In genomic region chr4:131873293-131874168, GRCm38 (mm10) we compare ENCODE assay signal across 1 mouse cellular context.
A peak's percentile ranks its signal among the peaks of the same experiment; 100 is the strongest.
TF ChIP-seq lines count a peak whose summit lies in the region.

Gene Srsf4, plus strand, starts transcription at chr4:131873617.

TF ChIP-seq in CH12.LX, 34 proteins besides CTCF, POLR2A, EP300 and RAD21 (continued from another document):
- TF ChIP-seq POLR2AphosphoS2 (IDR thresholded peaks at IDR 0.05; ENCODE audit: low read depth, low read length) (peak; percentile 45; the same call in 1 of the 2 replicates), SIN3A (IDR thresholded peaks at IDR 0.05; ENCODE audit: low read length) (peak; percentile 58), ZC3H11A (IDR thresholded peaks at IDR 0.05; ENCODE audit: low read depth, low read length) (no peak), MAX (IDR thresholded peaks at IDR 0.05; ENCODE audit: low read length) (no peak), UBTF (IDR thresholded peaks at IDR 0.05; ENCODE audit: low read depth, low read length) (peak; percentile 89), TCF12 (IDR thresholded peaks at IDR 0.05; ENCODE audit: low read depth, low read length) (peak; percentile 89), SMC3 (IDR thresholded peaks at IDR 0.05; ENCODE audit: low read depth, low read length) (no peak), NELFE (IDR thresholded peaks at IDR 0.05; ENCODE audit: low read depth, low read length) (peak; percentile 91), JUND (conservative IDR thresholded peaks at IDR 0.05; ENCODE audit: low read depth, low read length) (no peak), ETS1 (conservative IDR thresholded peaks at IDR 0.05; ENCODE audit: low read depth, low read length) (no peak), IRF4 (IDR thresholded peaks at IDR 0.05; ENCODE audit: low read depth, low read length) (no peak; the same call in 1 of the 2 replicates), PAX5 (IDR thresholded peaks at IDR 0.05; ENCODE audit: low read length) (no peak), NRF1 (IDR thresholded peaks at IDR 0.05; ENCODE audit: low read depth, low read length) (peak; percentile 90), MAFK (IDR thresholded peaks at IDR 0.05; ENCODE audit: insufficient replicate concordance, low read length) (no peak), KAT2A (IDR thresholded peaks at IDR 0.05; ENCODE audit: insufficient replicate concordance, low read length) (0 out of 2 replicates have a peak, but pooled peaks have one; percentile 80), TBP (conservative IDR thresholded peaks at IDR 0.05; ENCODE audit: low read depth, low read length) (peak; percentile 89), ZMIZ1 (IDR thresholded peaks at IDR 0.05; ENCODE audit: low read depth, low read length) (no peak; the same call in 1 of the 2 replicates), E2F4 (IDR thresholded peaks at IDR 0.05; ENCODE audit: insufficient replicate concordance, low read depth, low read length) (peak; percentile 93; the same call in 1 of the 2 replicates), USF1 (IDR thresholded peaks at IDR 0.05; ENCODE audit: low read depth, low read length) (no peak), HCFC1 (IDR thresholded peaks at IDR 0.05; ENCODE audit: low read depth, low read length) (peak; percentile 79)
